Mouse (Mus musculus) midbrain, embryonic 14.5 days (tissue): ENCODE measurements around the gene Il6ra. TPM values are rescaled to one million over a fixed set of nuclear protein-coding genes. Genes with fewer than 3 reads are reported as not detected.

Source experiments
- ATAC-seq: fragments of 200-750 bp; cut with Nextera tagmentation; 2 replicates; pipeline ENCODE4 v1.8.0; 2017; ENCODE audit warnings: moderate number of reproducible peaks, moderate library complexity; ENCODE audit not compliant: low FRiP score, low TSS enrichment
- DNase-seq: peaks from one replicate; pipeline ENCODE4 v3.0.0-alpha.2; 2015
- H3K27ac ChIP-seq: fragments of 300-500 bp; sonication (generic); replicated peaks from 2 replicates; pipeline ENCODE4 v1.5.1; 2014; ENCODE audit warnings: mild to moderate bottlenecking, low read depth, low read length, moderate library complexity
- H3K27me3 ChIP-seq: fragments of 300-500 bp; sonication (generic); 2 replicates; pipeline ENCODE4 v1.6.1; 2014; ENCODE audit warnings: low read length, control low read depth, mixed read lengths; ENCODE audit not compliant: control insufficient read depth, insufficient read depth
- H3K36me3 ChIP-seq: fragments of 300-500 bp; sonication (generic); 2 replicates; pipeline ENCODE4 v1.6.1; 2014; ENCODE audit warnings: low read length, control low read depth; ENCODE audit not compliant: control insufficient read depth, insufficient read depth
- H3K4me1 ChIP-seq: fragments of 300-500 bp; sonication (generic); 2 replicates; pipeline ENCODE4 v1.6.1; 2014; ENCODE audit warnings: mild to moderate bottlenecking, antibody characterized with exemption, low read length, control low read depth; ENCODE audit not compliant: control insufficient read depth, insufficient read depth
- H3K4me2 ChIP-seq: fragments of 300-500 bp; sonication (generic); 2 replicates; pipeline ENCODE4 v1.6.1; 2014; ENCODE audit warnings: mild to moderate bottlenecking, low read length, moderate library complexity
- H3K4me3 ChIP-seq: fragments of 300-500 bp; sonication (generic); replicated peaks from 2 replicates; pipeline ENCODE4 v1.5.1; 2014; ENCODE audit warnings: low read depth, low read length
- H3K9ac ChIP-seq: fragments of 300-500 bp; sonication (generic); replicated peaks from 2 replicates; pipeline ENCODE4 v1.6.1; 2014; ENCODE audit warnings: mild to moderate bottlenecking, low read length, moderate library complexity
- H3K9me3 ChIP-seq: fragments of 300-500 bp; sonication (generic); 2 replicates; pipeline ENCODE4 v1.6.1; 2016; ENCODE audit warnings: low read length, control low read depth, mixed read lengths; ENCODE audit not compliant: control insufficient read depth
- WGBS: fragments of 180-500 bp; shearing (Covaris S2); extraction: QIAGEN DNeasy Blood & Tissue Kit; methylation state at CpG from one replicate; pipeline ENCODE4 v1.1.7; 2014; 5-methylcytosine and 5-hydroxymethylcytosine counted together
- polyA plus RNA-seq: library from polyadenylated mRNA; unstranded; fragments of >200 nt; fragmentation: Nextera tagmentation; extraction: Ambion mirVana; gene quantifications from 2 replicates; pipeline ENCODE4 v1.2.1, GENCODE M21; 2014

Il6ra gene
- polyA plus RNA-seq, 1 experiment from 2014 or later, result 0.66 TPM

- no peak overlapping the region for H3K4me3 ChIP-seq
- H3K27ac ChIP-seq, result no peak overlapping the region
- H3K9me3 ChIP-seq, result no peaks in the 10 kb centered on the region
- no peak overlapping the region; the same call in 1 of the 2 replicates for H3K9ac ChIP-seq
- DNase-seq (peak; percentile 56), ATAC-seq (no peak)
- H3K27me3 ChIP-seq, result no peaks in the 10 kb centered on the region
- 0 out of 2 replicates have a peak overlapping the region, but pooled peaks have one; percentile 6 for H3K4me2 ChIP-seq
- no peaks in the 10 kb centered on the region for H3K36me3 ChIP-seq
- WGBS, result 17% methylated on average over 4 of the region's 4 CpGs
- H3K4me1 ChIP-seq, result no peaks in the 10 kb centered on the region
These were observed 51.9 kb downstream of the Il6ra start for GRCm38 (mm10) chr3:89861070-89861469.

DNA sequence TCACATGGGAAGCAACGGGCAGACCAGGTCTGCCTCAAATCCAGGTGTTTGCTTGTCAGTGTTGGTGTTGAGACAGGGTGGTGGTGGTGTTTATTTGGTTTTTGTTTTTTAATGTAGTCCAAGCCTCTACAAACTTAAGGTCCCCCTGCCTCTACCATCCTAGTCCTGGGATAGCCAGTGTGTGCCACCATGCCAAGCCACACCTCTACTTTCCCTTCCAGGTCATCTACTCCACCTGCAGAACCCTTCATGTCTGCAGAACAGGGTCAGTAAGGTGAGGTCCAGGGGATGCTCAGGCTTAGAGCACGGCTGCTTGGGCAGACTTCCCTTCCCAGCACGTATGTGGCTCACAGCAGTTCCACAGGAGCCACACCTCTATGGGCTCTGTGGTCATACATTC is 52.7 kb downstream of the Il6ra start:
- no peak overlapping the region for H3K27ac ChIP-seq
- DNase-seq (no peak), ATAC-seq (no peak)
- H3K9ac ChIP-seq, result no peak overlapping the region
- H3K36me3 ChIP-seq, result no peaks in the 10 kb centered on the region
- 74% methylated on average over 3 of the region's 3 CpGs for WGBS
- no peaks in the 10 kb centered on the region for H3K4me1 ChIP-seq
- no peaks in the 10 kb centered on the region for H3K27me3 ChIP-seq
- no peak overlapping the region for H3K4me3 ChIP-seq
- H3K9me3 ChIP-seq, result no peaks in the 10 kb centered on the region
- H3K4me2 ChIP-seq, result no peak overlapping the region

DNA sequence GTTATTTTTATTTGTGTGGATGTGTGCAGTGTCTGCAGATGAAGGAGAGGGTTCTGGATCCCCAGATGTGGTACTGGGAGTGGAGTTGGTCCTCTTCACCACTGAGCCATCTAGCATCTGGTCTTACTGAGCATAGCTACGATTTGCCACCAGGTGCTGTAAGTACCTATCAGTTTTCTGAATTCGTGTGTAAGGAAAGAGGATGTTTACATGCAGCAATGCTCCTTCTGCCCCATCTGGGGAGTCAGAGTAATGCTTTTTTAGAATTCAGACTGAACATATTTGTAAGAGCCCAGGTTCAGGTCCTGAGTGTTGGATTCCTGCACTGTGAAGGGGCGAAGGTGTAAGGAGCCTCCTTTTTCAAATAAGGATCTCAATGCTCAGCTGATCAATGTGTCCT is 53.1 kb downstream of the Il6ra start:
- no peak for DNase-seq
- H3K4me1 ChIP-seq, result no peaks in the 10 kb centered on the region
- 79% methylated on average over 3 of the region's 3 CpGs for WGBS
- H3K9me3 ChIP-seq, result no peaks in the 10 kb centered on the region
- ATAC-seq, result no peak
- no peak overlapping the region for H3K27ac ChIP-seq
- no peaks in the 10 kb centered on the region for H3K36me3 ChIP-seq
- no peak overlapping the region for H3K4me3 ChIP-seq
- H3K4me2 ChIP-seq, result no peak overlapping the region
- H3K27me3 ChIP-seq, result no peaks in the 10 kb centered on the region
- no peak overlapping the region for H3K9ac ChIP-seq

- 76% methylated on average over 8 of the region's 8 CpGs for WGBS
- H3K36me3 ChIP-seq, result no peaks in the 10 kb centered on the region
- no peak overlapping the region for H3K9ac ChIP-seq
- ATAC-seq (no peak), DNase-seq (no peak)
- no peaks in the 10 kb centered on the region for H3K4me1 ChIP-seq
- no peaks in the 10 kb centered on the region for H3K27me3 ChIP-seq
- H3K27ac ChIP-seq, result no peak overlapping the region
- no peaks in the 10 kb centered on the region for H3K9me3 ChIP-seq
- no peak overlapping the region for H3K4me3 ChIP-seq
- H3K4me2 ChIP-seq, result no peak overlapping the region
These were observed 54.1 kb downstream of the Il6ra start for GRCm38 (mm10) chr3:89858888-89859287.

DNA sequence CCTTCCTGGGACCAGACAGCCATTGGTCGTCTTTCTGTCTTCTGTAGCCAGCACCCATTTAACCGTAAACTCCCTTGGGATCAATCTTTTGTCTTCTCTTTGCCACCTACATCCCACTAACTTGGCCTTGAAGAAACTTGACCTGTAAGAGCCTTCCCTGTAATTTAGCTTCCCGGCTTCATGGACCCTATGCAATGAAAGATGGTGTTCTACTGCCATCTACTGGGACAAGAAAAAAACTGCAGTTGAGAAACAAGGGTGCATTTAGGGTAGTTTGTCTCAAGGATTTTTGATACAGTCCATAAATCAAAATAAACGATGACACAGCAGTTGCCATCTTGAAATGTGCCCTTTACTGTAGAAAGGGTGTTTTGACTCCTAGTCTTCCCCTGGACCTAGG is 54.9 kb downstream of the Il6ra start:
- 14% methylated on average over 4 of the region's 4 CpGs for WGBS
- DNase-seq (peak; percentile 88), ATAC-seq (no peak)

GRCm38 (mm10) chr3:89857353-89857752 is 55.6 kb downstream of the Il6ra start:
- H3K9ac ChIP-seq, result no peak overlapping the region
- DNase-seq, result no peak
- no peaks in the 10 kb centered on the region for H3K36me3 ChIP-seq
- H3K4me3 ChIP-seq, result no peak overlapping the region
- no peak for ATAC-seq
- no peaks in the 10 kb centered on the region for H3K4me1 ChIP-seq
- no peak overlapping the region for H3K4me2 ChIP-seq
- no peaks in the 10 kb centered on the region for H3K27me3 ChIP-seq
- 88% methylated on average over 3 of the region's 3 CpGs for WGBS
- H3K9me3 ChIP-seq, result no peaks in the 10 kb centered on the region
- H3K27ac ChIP-seq, result no peak overlapping the region

More for the DNA sequence above, 54.9 kb downstream of the Il6ra start:
- Histone ChIP-seq H3K36me3 (no peaks in the 10 kb centered on the region), H3K4me2 (no peak overlapping the region), H3K27me3 (no peaks in the 10 kb centered on the region), H3K27ac (no peak overlapping the region), H3K4me3 (no peak overlapping the region), H3K9ac (no peak overlapping the region), H3K9me3 (no peaks in the 10 kb centered on the region), H3K4me1 (no peaks in the 10 kb centered on the region)

DNA sequence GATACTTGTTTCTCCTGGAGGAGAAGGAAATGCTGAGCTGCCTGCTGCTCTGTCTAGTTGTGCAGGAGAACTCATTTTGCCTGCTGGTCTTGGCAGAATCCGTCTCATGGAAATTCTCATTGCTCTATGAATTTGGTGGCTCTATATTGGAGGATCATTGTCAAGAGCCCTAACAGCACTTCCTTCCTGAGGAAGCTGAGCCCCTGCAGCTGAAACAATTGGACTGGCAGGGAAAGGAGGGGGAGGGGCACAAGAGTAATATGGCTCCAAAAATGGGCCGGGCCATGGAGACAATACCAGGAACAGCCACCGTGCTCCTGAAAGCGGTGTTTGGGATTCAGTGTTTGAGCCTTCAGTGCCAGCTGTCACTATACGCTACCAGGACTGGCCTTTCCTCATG is 59.2 kb downstream of the Il6ra start:
- DNase-seq (no peak), ATAC-seq (no peak)
- Histone ChIP-seq H3K27me3 (no peaks in the 10 kb centered on the region), H3K9ac (no peak overlapping the region), H3K4me2 (no peak overlapping the region), H3K27ac (no peak overlapping the region), H3K36me3 (no peaks in the 10 kb centered on the region), H3K4me1 (no peaks in the 10 kb centered on the region), H3K9me3 (no peaks in the 10 kb centered on the region), H3K4me3 (no peak overlapping the region)
- 76% methylated on average over 5 of the region's 5 CpGs for WGBS

GRCm38 (mm10) chr3:89848083-89848482 is 64.9 kb downstream of the Il6ra start:
- H3K27ac ChIP-seq, result no peak overlapping the region
- ATAC-seq (no peak), DNase-seq (no peak)
- H3K27me3 ChIP-seq, result no peaks in the 10 kb centered on the region
- H3K9ac ChIP-seq, result no peak overlapping the region
- H3K36me3 ChIP-seq, result no peaks in the 10 kb centered on the region
- no peaks in the 10 kb centered on the region for H3K4me1 ChIP-seq
- no peaks in the 10 kb centered on the region for H3K9me3 ChIP-seq
- no peak overlapping the region for H3K4me2 ChIP-seq
- no peak overlapping the region for H3K4me3 ChIP-seq
- 93% methylated on average over 6 of the region's 6 CpGs for WGBS

DNA sequence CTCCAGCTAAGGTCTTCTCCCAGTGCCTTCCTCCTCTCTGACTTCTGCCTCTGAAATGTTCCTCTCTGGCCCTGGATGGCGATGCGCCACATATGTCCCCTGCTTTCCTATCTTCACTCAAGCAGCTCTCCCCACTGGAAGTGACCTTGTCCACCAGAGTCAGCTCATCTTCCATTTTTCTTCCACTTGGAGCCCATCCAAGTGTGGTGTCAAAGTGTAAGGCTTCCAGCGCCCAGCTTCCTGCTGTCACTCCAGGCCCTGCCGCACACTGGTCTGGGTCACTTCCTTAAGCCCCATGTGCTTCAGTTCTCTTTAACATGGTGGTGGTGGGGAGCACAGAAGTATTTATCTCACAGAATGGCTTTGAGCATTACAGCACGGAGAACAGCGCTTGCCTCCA is 65.4 kb downstream of the Il6ra start:
- Histone ChIP-seq H3K9me3 (no peaks in the 10 kb centered on the region), H3K27me3 (no peaks in the 10 kb centered on the region), H3K4me3 (no peak overlapping the region), H3K9ac (no peak overlapping the region), H3K36me3 (no peaks in the 10 kb centered on the region), H3K27ac (no peak overlapping the region), H3K4me1 (no peaks in the 10 kb centered on the region), H3K4me2 (no peak overlapping the region)
- ATAC-seq (no peak), DNase-seq (no peak)
- WGBS, result 94% methylated on average over 6 of the region's 6 CpGs
